Mouse (Mus musculus) ES-E14 (cell line): ENCODE data around the gene Fermt3.

Experiments used
- CHD2 ChIP-seq: IDR thresholded peaks from 2 replicates; pipeline ENCODE4 v1.6.1; 2014; ENCODE audit warnings: mild to moderate bottlenecking, low read depth, low read length, inconsistent platforms
- ZC3H11A ChIP-seq: IDR thresholded peaks from 2 replicates; pipeline ENCODE4 v1.6.1; 2012; ENCODE audit warnings: low read depth, mild to moderate bottlenecking, inconsistent platforms, low read length, borderline replicate concordance

DNA sequence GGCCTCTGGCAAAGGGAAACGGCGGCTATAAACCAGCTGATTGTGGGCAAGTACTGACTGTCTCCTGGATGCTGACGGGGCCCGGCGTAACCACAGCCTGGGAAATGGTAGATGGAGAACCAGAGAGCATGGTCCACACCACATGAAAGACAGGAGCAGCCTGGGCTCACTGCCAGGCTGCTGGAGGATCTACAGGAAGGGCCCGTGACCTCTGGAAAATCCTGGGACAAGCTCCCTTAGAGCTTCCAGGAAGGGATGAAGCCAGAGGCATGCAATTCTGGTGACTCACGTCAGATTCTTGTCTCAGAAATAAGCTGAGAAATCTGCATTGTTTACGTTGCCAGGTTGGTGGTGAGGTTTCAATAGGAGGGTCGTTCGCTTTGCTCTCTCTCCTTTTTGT, 35.5 kb upstream of the Fermt3 start:
- TF ChIP-seq CHD2 (no peak), ZC3H11A (no peak)
